ENCODE assay signal across 10 mouse cellular contexts in the genomic region with DNA sequence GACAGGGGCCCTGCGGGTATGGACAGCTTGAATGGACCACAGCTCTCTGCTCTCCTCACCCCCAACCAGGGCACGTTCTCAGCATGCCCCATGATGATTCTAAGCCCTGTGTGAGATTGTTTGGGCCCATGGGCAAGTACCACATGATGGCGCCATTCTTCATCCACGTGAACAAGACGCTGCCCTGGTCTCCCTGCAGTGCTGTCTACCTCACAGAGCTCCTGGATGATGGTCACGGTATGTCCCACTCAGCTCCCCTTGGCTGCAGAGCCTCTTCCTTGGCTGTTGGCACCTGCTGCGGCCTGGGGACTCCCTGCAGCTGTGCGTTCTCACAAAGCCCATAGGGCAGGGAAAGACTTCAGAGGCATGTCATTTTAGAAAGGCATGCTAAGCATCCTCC. TPM values are rescaled to one million over a fixed set of nuclear protein-coding genes. Genes with fewer than 3 reads are reported as not detected.
DNase-seq lines count a peak whose midpoint lies in the region; ATAC-seq and TF ChIP-seq lines count a peak whose summit lies in the region.
"Had no signal": no experiment of that assay in that cellular context is flagged by ENCODE, and none has a peak within 500 bp of the region (broad histone marks: within the 10 kb centered on the region; RNA-seq: fewer than 3 reads in every experiment).

No protein-coding gene starts in this region.

- no peak overlapping the region for H3K4me3 ChIP-seq in limb, embryonic 11.5 days (ENCODE audit: low read depth, low read length)
- no peak overlapping the region for H3K4me3 ChIP-seq in limb, embryonic 10.5 days
- no peak overlapping the region for H3K4me3 ChIP-seq in liver, embryonic 14.5 days (ENCODE audit: insufficient read depth in 1 of 2, low read depth in 2 of 2, low read length in 2 of 2)
- H3K4me3 ChIP-seq: forebrain, embryonic 13.5 days; limb, embryonic 12.5 days had no signal

- TF ChIP-seq EP300 in liver, embryonic 14.5 days (IDR thresholded peaks at IDR 0.05; ENCODE audit: low read depth), result no peak

- peak; percentile 49 for DNase-seq in embryo, embryonic 10 days (ENCODE audit: low spot score)
- no peak for DNase-seq in embryo, embryonic 11 days
- peak; percentile 41 for DNase-seq in limb, embryonic 11.5 days (ENCODE audit: low spot score)
- DNase-seq in limb, embryonic 10.5 days (ENCODE audit: low spot score), result no peak
- DNase-seq in NIH3T3 (ENCODE audit: low read depth), result peak; percentile 17
- no peak for DNase-seq in liver, embryonic 14.5 days (ENCODE audit: low read depth in 3 of 3, low spot score in 3 of 3)
- DNase-seq in right cerebral cortex, postnatal 14 days, result no peak
- DNase-seq in frontal cortex, adult 2 months (ENCODE audit: extremely low spot score in 1 of 2, low spot score in 1 of 2), result no peak

- no peaks in the 10 kb centered on the region for H3K9me3 ChIP-seq in limb, embryonic 11.5 days (ENCODE audit: control insufficient read depth, low read length)
- no peaks in the 10 kb centered on the region for H3K9me3 ChIP-seq in limb, embryonic 10.5 days (replicated peaks)
- no peaks in the 10 kb centered on the region for H3K9me3 ChIP-seq in liver, embryonic 14.5 days (ENCODE audit: control insufficient read depth, low read length)
- H3K9me3 ChIP-seq: forebrain, embryonic 13.5 days; limb, embryonic 12.5 days had no signal

- no peaks in the 10 kb centered on the region for H3K4me1 ChIP-seq in limb, embryonic 11.5 days (ENCODE audit: control insufficient read depth, insufficient read depth, low read length)
- H3K4me1 ChIP-seq in limb, embryonic 10.5 days, result no peaks in the 10 kb centered on the region; the same call in 1 of the 2 replicates
- H3K4me1 ChIP-seq in liver, embryonic 14.5 days (replicated peaks; ENCODE audit: control insufficient read depth in 2 of 2, insufficient read depth in 2 of 2, low read length in 1 of 2), result no peaks in the 10 kb centered on the region
- H3K4me1 ChIP-seq: forebrain, embryonic 13.5 days had no signal

- no peak for ATAC-seq in limb, embryonic 11.5 days (ENCODE audit: insufficient number of reproducible peaks, low FRiP score, low TSS enrichment, low read depth)
- no peak for ATAC-seq in liver, embryonic 14.5 days (ENCODE audit: insufficient read depth)
- ATAC-seq: forebrain, embryonic 13.5 days had no signal

- no peak overlapping the region for H3K9ac ChIP-seq in limb, embryonic 11.5 days (ENCODE audit: low read length)
- H3K9ac ChIP-seq in liver, embryonic 14.5 days (replicated peaks), result no peak overlapping the region
- H3K9ac ChIP-seq: forebrain, embryonic 13.5 days; limb, embryonic 12.5 days had no signal

- no peak overlapping the region for H3K4me2 ChIP-seq in limb, embryonic 11.5 days (ENCODE audit: low read depth, severe bottlenecking)
- H3K4me2 ChIP-seq in liver, embryonic 14.5 days (ENCODE audit: low read depth), result no peak overlapping the region
- H3K4me2 ChIP-seq: forebrain, embryonic 13.5 days; limb, embryonic 12.5 days had no signal

- no peak overlapping the region for H3K27ac ChIP-seq in limb, embryonic 11.5 days (replicated peaks; ENCODE audit: low read depth, low read length)
- H3K27ac ChIP-seq in limb, embryonic 10.5 days, result no peak overlapping the region
- H3K27ac ChIP-seq in liver, embryonic 14.5 days, result no peak overlapping the region
- H3K27ac ChIP-seq: forebrain, embryonic 13.5 days; limb, embryonic 12.5 days had no signal

- no peaks in the 10 kb centered on the region for H3K36me3 ChIP-seq in limb, embryonic 11.5 days (ENCODE audit: control insufficient read depth, insufficient read depth, low read length)
- no peaks in the 10 kb centered on the region for H3K36me3 ChIP-seq in limb, embryonic 10.5 days
- no peaks in the 10 kb centered on the region for H3K36me3 ChIP-seq in liver, embryonic 14.5 days (replicated peaks; ENCODE audit: control insufficient read depth, insufficient read depth, low read depth)
- H3K36me3 ChIP-seq: limb, embryonic 12.5 days had no signal

- no peaks in the 10 kb centered on the region for H3K27me3 ChIP-seq in limb, embryonic 11.5 days (ENCODE audit: control insufficient read depth, insufficient read depth, low read length)
- H3K27me3 ChIP-seq in limb, embryonic 10.5 days (ENCODE audit: low read depth, poor library complexity, severe bottlenecking), result peaks cover 7% of the 10 kb centered on the region; the same call in 1 of the 2 replicates
- H3K27me3 ChIP-seq in liver, embryonic 14.5 days (ENCODE audit: control insufficient read depth, insufficient read depth, low read length), result no peaks in the 10 kb centered on the region
- H3K27me3 ChIP-seq: forebrain, embryonic 13.5 days; limb, embryonic 12.5 days had no signal

- WGBS in limb, embryonic 11.5 days, result 52% methylated on average over 8 of the region's 8 CpGs
- 60% methylated on average over 8 of the region's 8 CpGs for WGBS in limb, embryonic 10.5 days
- WGBS in liver, embryonic 14.5 days (ENCODE audit: insufficient replicate concordance), result 40% methylated on average over 8 of the region's 8 CpGs

- TF ChIP-seq CTCF in liver, embryonic 14.5 days (IDR thresholded peaks at IDR 0.05; ENCODE audit: low read depth), result peak; percentile 58

RNA-seq across cellular contexts. Expression of a gene that starts 10.9 kb away (rescaled TPM):
- polyA plus RNA-seq in limb, embryonic 11.5 days (2014; fragmentation: Nextera tagmentation; extraction: Ambion mirVana), result 0.43 and 0.52 TPM in 2 replicates
- polyA plus RNA-seq in limb, embryonic 10.5 days (2016; fragmentation: Nextera tagmentation; extraction: Ambion mirVana), result 0.06 and 0.29 TPM in 2 replicates
- polyA plus RNA-seq in liver, embryonic 14.5 days (2012; rRNA removed), result 0.02 and 0.07 TPM in 2 replicates
- polyA plus RNA-seq in liver, embryonic 14.5 days (2014; fragmentation: Nextera tagmentation; extraction: Ambion mirVana), result 0.04 and 0.11 TPM in 2 replicates
- polyA plus RNA-seq in frontal cortex, adult 2 months (2012; rRNA removed), result 1.5 and 1.7 TPM in 2 replicates

RNA-seq across cellular contexts. Expression of a gene that starts 31.0 kb away (rescaled TPM):
- 6.7 and 8.7 TPM in 2 replicates for polyA plus RNA-seq in limb, embryonic 11.5 days (2014; fragmentation: Nextera tagmentation; extraction: Ambion mirVana)
- polyA plus RNA-seq in limb, embryonic 10.5 days (2016; fragmentation: Nextera tagmentation; extraction: Ambion mirVana), result 4.0 and 8.5 TPM in 2 replicates
- polyA plus RNA-seq in liver, embryonic 14.5 days (2012; rRNA removed), result 0.29 and 0.38 TPM in 2 replicates
- 0.33 and 0.49 TPM in 2 replicates for polyA plus RNA-seq in liver, embryonic 14.5 days (2014; fragmentation: Nextera tagmentation; extraction: Ambion mirVana)
- polyA plus RNA-seq in frontal cortex, adult 2 months (2012; rRNA removed), result 5.4 and 5.5 TPM in 2 replicates

Comparison
In these comparisons a context has a peak if more than half of its experiments do, and no peak if none do; other contexts are left out.
1. DNase-seq: peak in embryo, embryonic 10 days (single experiment), limb, embryonic 11.5 days (single experiment) and NIH3T3 (single experiment); none in embryo, embryonic 11 days (single experiment), limb, embryonic 10.5 days (single experiment), liver, embryonic 14.5 days (0 of 3), right cerebral cortex, postnatal 14 days (single experiment) and frontal cortex, adult 2 months (0 of 2).